Mouse (Mus musculus) neural tube, embryonic 11.5 days (tissue): ENCODE data around the gene Arr3. TPM values are rescaled to one million over a fixed set of nuclear protein-coding genes. Genes with fewer than 3 reads are reported as not detected.

ENCODE experiments used
- ATAC-seq: fragments of 200-750 bp; cut with Nextera tagmentation; 2 replicates; pipeline ENCODE4 v1.8.0; 2017; ENCODE audit warnings: moderate number of reproducible peaks, mild to moderate bottlenecking, moderate TSS enrichment, moderate library complexity; ENCODE audit not compliant: insufficient read depth, low FRiP score, low TSS enrichment
- DNase-seq: peaks from one replicate; pipeline ENCODE4 v3.0.0-alpha.2; 2015; ENCODE audit warnings: low spot score
- H3K27ac ChIP-seq: fragments of 300-500 bp; sonication (generic); 2 replicates; pipeline ENCODE4 v1.5.1; 2014; ENCODE audit warnings: low read depth, mild to moderate bottlenecking, low read length
- H3K27me3 ChIP-seq: fragments of 300-500 bp; sonication (generic); 2 replicates; pipeline ENCODE4 v1.6.1; 2014; ENCODE audit warnings: mild to moderate bottlenecking, low read length, mixed read lengths; ENCODE audit not compliant: control insufficient read depth, insufficient read depth
- H3K36me3 ChIP-seq: fragments of 300-500 bp; sonication (generic); 2 replicates; pipeline ENCODE4 v1.6.1; 2014; ENCODE audit warnings: mild to moderate bottlenecking, low read length, moderate library complexity, mixed read lengths; ENCODE audit not compliant: control insufficient read depth, insufficient read depth
- H3K4me1 ChIP-seq: fragments of 300-500 bp; sonication (generic); 2 replicates; pipeline ENCODE4 v1.6.1; 2014; ENCODE audit warnings: low read length, mixed read lengths; ENCODE audit not compliant: control insufficient read depth, insufficient read depth
- H3K4me2 ChIP-seq: fragments of 300-500 bp; sonication (generic); 2 replicates; pipeline ENCODE4 v1.6.1; 2014; ENCODE audit warnings: low read depth, mild to moderate bottlenecking, moderate library complexity
- H3K4me3 ChIP-seq: fragments of 300-500 bp; sonication (generic); 2 replicates; pipeline ENCODE4 v1.5.1; 2014; ENCODE audit warnings: low read depth, low read length
- H3K9ac ChIP-seq: fragments of 300-500 bp; sonication (generic); 2 replicates; pipeline ENCODE4 v1.6.1; 2014; ENCODE audit warnings: mild to moderate bottlenecking, low read length
- H3K9me3 ChIP-seq: fragments of 300-500 bp; sonication (generic); 2 replicates; pipeline ENCODE4 v1.6.1; 2016; ENCODE audit warnings: low read length; ENCODE audit not compliant: control insufficient read depth
- WGBS: fragments of 180-500 bp; shearing (Covaris S2); extraction: QIAGEN DNeasy Blood & Tissue Kit; methylation state at CpG from one replicate; pipeline ENCODE4 v1.1.7; 2014; 5-methylcytosine and 5-hydroxymethylcytosine counted together
- polyA plus RNA-seq: library from polyadenylated mRNA; unstranded; fragments of >200 nt; fragmentation: Nextera tagmentation; extraction: Ambion mirVana; gene quantifications from 2 replicates; pipeline ENCODE4 v1.2.1, GENCODE M21; 2014

Arr3 gene
- not detected in 2 replicates for polyA plus RNA-seq

DNA sequence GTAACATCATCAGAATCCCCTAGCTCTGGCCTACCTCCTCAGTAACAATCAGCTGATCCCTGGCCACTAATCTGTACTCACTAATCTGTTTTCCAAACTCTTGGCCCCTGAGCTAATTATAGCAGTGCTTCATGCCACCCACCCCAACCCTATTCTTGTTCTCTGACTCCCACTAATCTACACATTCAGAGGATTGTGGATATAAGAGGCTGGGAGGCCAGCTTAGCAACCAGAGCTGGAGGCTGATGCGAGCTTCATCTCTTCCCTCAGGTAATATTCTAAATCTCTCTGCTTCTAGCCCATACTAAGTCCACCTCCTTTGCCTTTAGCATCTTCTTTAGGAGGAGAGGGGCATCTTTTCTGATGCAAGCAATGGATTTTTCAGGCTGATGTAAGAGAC, at the start of gene Arr3:
Gene Arr3, plus strand, starts transcription at position 184 of the 400 bp plus-strand sequence.
- no peak for ATAC-seq
- Histone ChIP-seq H3K36me3 (no peaks in the 10 kb centered on the region), H3K4me3 (no peak within 1 kb of the TSS), H3K4me2 (no peak within 1 kb of the TSS), H3K27me3 (no peaks in the 10 kb centered on the region), H3K4me1 (no peaks in the 10 kb centered on the region), H3K9me3 (no peaks in the 10 kb centered on the region), H3K9ac (no peak within 1 kb of the TSS), H3K27ac (no peak within 1 kb of the TSS)
- WGBS, result 88% methylated on average over 1 of the region's 1 CpGs
- DNase-seq, result no peak

GRCm38 (mm10) chrX:100556026-100556425, 49.3 kb upstream of the Arr3 start:
- H3K4me3 ChIP-seq, result no peak overlapping the region
- H3K4me1 ChIP-seq, result no peaks in the 10 kb centered on the region
- H3K27me3 ChIP-seq, result no peaks in the 10 kb centered on the region
- ATAC-seq, result no peak
- WGBS, result 73% methylated on average over 3 of the region's 3 CpGs
- no peak overlapping the region for H3K4me2 ChIP-seq
- no peak overlapping the region for H3K27ac ChIP-seq
- no peak for DNase-seq
- no peak overlapping the region for H3K9ac ChIP-seq
- no peaks in the 10 kb centered on the region for H3K9me3 ChIP-seq
- no peaks in the 10 kb centered on the region for H3K36me3 ChIP-seq

DNA sequence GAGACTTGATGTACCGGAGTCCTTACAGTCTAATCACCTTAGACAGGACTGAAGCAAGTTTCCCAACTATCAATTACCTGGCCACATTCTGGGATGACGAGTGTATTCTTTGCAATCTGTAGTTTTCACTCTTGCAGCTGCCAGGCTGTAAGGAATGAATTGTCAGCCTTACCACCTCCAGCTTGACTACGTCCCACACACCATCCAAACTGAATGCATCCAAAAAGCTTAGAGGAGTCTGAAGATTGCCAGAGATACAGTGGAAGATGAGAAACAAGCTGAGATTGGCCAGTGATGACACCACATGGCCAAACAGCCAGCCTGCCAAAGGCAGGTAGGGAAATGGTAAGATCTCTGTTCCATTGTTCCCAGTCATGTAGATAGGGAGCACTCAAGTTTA, 39.6 kb upstream of the Arr3 start:
- no peaks in the 10 kb centered on the region for H3K27me3 ChIP-seq
- DNase-seq (no peak), ATAC-seq (no peak)
- no peak overlapping the region for H3K9ac ChIP-seq
- H3K27ac ChIP-seq, result no peak overlapping the region
- H3K4me1 ChIP-seq, result no peaks in the 10 kb centered on the region
- H3K4me3 ChIP-seq, result no peak overlapping the region
- no peak overlapping the region for H3K4me2 ChIP-seq
- WGBS, result 78% methylated on average over 3 of the region's 3 CpGs
- H3K9me3 ChIP-seq, result no peaks in the 10 kb centered on the region
- no peaks in the 10 kb centered on the region for H3K36me3 ChIP-seq

GRCm38 (mm10) chrX:100571951-100572350, 33.3 kb upstream of the Arr3 start, which contains the start of gene Awat1:
Awat1 (plus strand) TSS chrX:100572251.
- H3K27me3 ChIP-seq, result no peaks in the 10 kb centered on the region
- 76% methylated on average over 1 of the region's 1 CpGs for WGBS
- no peak within 1 kb of the TSS for H3K4me2 ChIP-seq
- no peaks in the 10 kb centered on the region for H3K36me3 ChIP-seq
- DNase-seq, result no peak
- ATAC-seq, result no peak
- H3K4me1 ChIP-seq, result no peaks in the 10 kb centered on the region
- no peak within 1 kb of the TSS for H3K4me3 ChIP-seq
- H3K9ac ChIP-seq, result no peak within 1 kb of the TSS
- H3K27ac ChIP-seq, result no peak within 1 kb of the TSS
- no peaks in the 10 kb centered on the region for H3K9me3 ChIP-seq

- H3K4me2 ChIP-seq, result no peak within 1 kb of the TSS
- H3K9ac ChIP-seq, result no peak within 1 kb of the TSS
- no peak for DNase-seq
- H3K4me1 ChIP-seq, result no peaks in the 10 kb centered on the region
- no peaks in the 10 kb centered on the region for H3K36me3 ChIP-seq
- H3K9me3 ChIP-seq, result no peaks in the 10 kb centered on the region
- ATAC-seq, result no peak
- WGBS, result 70% methylated on average over 4 of the region's 4 CpGs
- no peaks in the 10 kb centered on the region for H3K27me3 ChIP-seq
- no peak within 1 kb of the TSS for H3K4me3 ChIP-seq
- H3K27ac ChIP-seq, result no peak within 1 kb of the TSS
Measured at GRCm38 (mm10) chrX:100594791-100595190, 10.5 kb upstream of the Arr3 start, which contains the start of gene P2ry4. P2ry4 (minus strand) TSS chrX:100594869.

DNA sequence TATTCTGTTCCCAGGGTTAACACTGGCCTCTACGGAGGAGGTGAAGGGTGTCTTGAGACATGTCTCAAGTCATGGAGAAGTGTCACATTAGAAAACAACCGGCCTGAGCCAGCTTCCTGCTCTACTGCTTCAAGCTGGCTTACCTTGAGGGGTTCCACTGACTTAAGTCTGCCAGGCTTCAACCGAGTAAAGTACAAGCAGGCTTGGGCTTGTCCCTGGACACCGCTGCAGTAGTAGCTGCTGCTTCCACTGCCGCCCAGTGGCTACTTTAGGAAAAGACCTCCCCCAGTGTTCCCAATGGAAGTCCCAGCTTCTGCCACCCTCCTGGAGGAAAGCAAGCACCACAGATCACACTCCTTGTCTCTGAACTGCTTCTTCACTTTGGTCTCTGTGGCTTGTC, 7.9 kb upstream of the Arr3 start:
- Histone ChIP-seq H3K9ac (no peak overlapping the region), H3K4me1 (no peaks in the 10 kb centered on the region), H3K4me2 (no peak overlapping the region), H3K27me3 (no peaks in the 10 kb centered on the region), H3K27ac (no peak overlapping the region), H3K4me3 (no peak overlapping the region), H3K9me3 (no peaks in the 10 kb centered on the region), H3K36me3 (no peaks in the 10 kb centered on the region)
- 25% methylated on average over 5 of the region's 5 CpGs for WGBS
- DNase-seq (peak; percentile 48), ATAC-seq (no peak)

DNA sequence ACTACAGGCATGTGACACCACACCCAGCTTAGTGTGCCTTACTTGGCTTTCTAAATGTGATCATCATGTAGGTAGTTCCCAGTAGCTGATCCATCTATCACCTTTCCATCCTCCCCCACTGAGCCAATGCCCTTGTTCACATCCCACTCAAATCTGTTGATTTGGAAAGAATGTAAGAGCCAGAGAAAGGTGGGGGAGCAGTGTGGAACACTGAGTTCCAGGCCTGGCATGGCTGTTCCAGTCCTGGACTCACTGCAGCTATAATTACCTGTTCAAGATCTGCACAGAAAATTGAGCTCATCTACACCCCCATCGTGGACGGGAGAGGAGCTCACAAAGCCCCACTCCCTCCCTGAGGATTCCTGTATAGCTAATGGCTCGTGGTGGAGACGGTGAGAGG, 5.5 kb upstream of the Arr3 start:
- H3K27me3 ChIP-seq, result no peaks in the 10 kb centered on the region

GRCm38 (mm10) chrX:100618488-100618887, 13.2 kb downstream of the Arr3 start:
- DNase-seq (no peak), ATAC-seq (no peak)
- Histone ChIP-seq H3K4me2 (no peak overlapping the region), H3K27ac (no peak overlapping the region), H3K4me3 (no peak overlapping the region), H3K27me3 (no peaks in the 10 kb centered on the region), H3K9ac (no peak overlapping the region), H3K36me3 (no peaks in the 10 kb centered on the region), H3K9me3 (no peaks in the 10 kb centered on the region), H3K4me1 (no peaks in the 10 kb centered on the region)
- WGBS, result 68% methylated on average over 3 of the region's 3 CpGs

More for the DNA sequence above, 5.5 kb upstream of the Arr3 start:
- WGBS, result 76% methylated on average over 4 of the region's 4 CpGs
- no peak overlapping the region for H3K4me2 ChIP-seq
- no peak overlapping the region for H3K27ac ChIP-seq
- H3K9ac ChIP-seq, result no peak overlapping the region
- ATAC-seq (no peak), DNase-seq (no peak)
- no peak overlapping the region for H3K4me3 ChIP-seq
- H3K9me3 ChIP-seq, result no peaks in the 10 kb centered on the region
- no peaks in the 10 kb centered on the region for H3K4me1 ChIP-seq
- H3K36me3 ChIP-seq, result no peaks in the 10 kb centered on the region

GRCm38 (mm10) chrX:100621366-100621765, 16.1 kb downstream of the Arr3 start:
- Histone ChIP-seq H3K4me3 (no peak overlapping the region), H3K9me3 (no peaks in the 10 kb centered on the region), H3K27me3 (no peaks in the 10 kb centered on the region), H3K36me3 (no peaks in the 10 kb centered on the region), H3K9ac (no peak overlapping the region), H3K4me1 (no peaks in the 10 kb centered on the region), H3K27ac (no peak overlapping the region), H3K4me2 (no peak overlapping the region)
- no peak for ATAC-seq
- WGBS, result 78% methylated on average over 2 of the region's 2 CpGs
- DNase-seq, result no peak
